Mouse (Mus musculus) heart, embryonic 16.5 days (tissue): ENCODE measurements around the gene Rybp. TPM values are rescaled to one million over a fixed set of nuclear protein-coding genes. Genes with fewer than 3 reads are reported as not detected.
A peak's percentile ranks its signal among the peaks of the same experiment; 100 is the strongest.

Source experiments
- ATAC-seq: fragments of 200-750 bp; cut with Nextera tagmentation; replicated peaks from 2 replicates; pipeline ENCODE4 v1.8.0; 2017; ENCODE audit warnings: moderate number of reproducible peaks; ENCODE audit not compliant: insufficient read depth, low FRiP score; ENCODE audit errors: extremely low read depth
- H3K27ac ChIP-seq: fragments of 300-500 bp; sonication (generic); 2 replicates; pipeline ENCODE4 v1.5.1; 2014; ENCODE audit warnings: mild to moderate bottlenecking, low read length, control low read depth, moderate library complexity
- H3K27me3 ChIP-seq: fragments of 300-500 bp; sonication (generic); 2 replicates; pipeline ENCODE4 v1.6.1; 2014; ENCODE audit warnings: low read length, mixed read lengths; ENCODE audit not compliant: control insufficient read depth, insufficient read depth
- H3K36me3 ChIP-seq: fragments of 300-500 bp; sonication (generic); 2 replicates; pipeline ENCODE4 v1.6.1; 2014; ENCODE audit not compliant: control insufficient read depth, insufficient read depth
- H3K4me1 ChIP-seq: fragments of 300-500 bp; sonication (generic); 2 replicates; pipeline ENCODE4 v1.6.1; 2014; ENCODE audit warnings: low read length, mixed read lengths; ENCODE audit not compliant: control insufficient read depth, insufficient read depth
- H3K4me2 ChIP-seq: fragments of 300-500 bp; sonication (generic); 2 replicates; pipeline ENCODE4 v1.6.1; 2014; ENCODE audit warnings: low read depth, mild to moderate bottlenecking, control low read depth, low read length
- H3K4me3 ChIP-seq: fragments of 300-500 bp; sonication (generic); 2 replicates; pipeline ENCODE4 v1.5.1; 2014; ENCODE audit warnings: mild to moderate bottlenecking, control low read depth, low read length
- H3K9ac ChIP-seq: fragments of 300-500 bp; sonication (generic); 2 replicates; pipeline ENCODE4 v1.6.1; 2014; ENCODE audit warnings: low read length, control low read depth
- H3K9me3 ChIP-seq: fragments of 300-500 bp; sonication (generic); replicated peaks from 2 replicates; pipeline ENCODE4 v1.6.1; 2016; ENCODE audit warnings: low read length; ENCODE audit not compliant: control insufficient read depth
- WGBS: fragments of 180-500 bp; shearing (Covaris S2); extraction: QIAGEN DNeasy Blood & Tissue Kit; methylation state at CpG from one replicate; pipeline ENCODE4 v1.1.7; 2014; 5-methylcytosine and 5-hydroxymethylcytosine counted together
- polyA plus RNA-seq: library from polyadenylated mRNA; unstranded; fragments of >200 nt; fragmentation: Nextera tagmentation; extraction: Ambion mirVana; gene quantifications from 2 replicates; pipeline ENCODE4 v1.2.1, GENCODE M21; 2015

Gene Rybp
- polyA plus RNA-seq, 1 experiment from 2014 or later, result 10.8 TPM

DNA sequence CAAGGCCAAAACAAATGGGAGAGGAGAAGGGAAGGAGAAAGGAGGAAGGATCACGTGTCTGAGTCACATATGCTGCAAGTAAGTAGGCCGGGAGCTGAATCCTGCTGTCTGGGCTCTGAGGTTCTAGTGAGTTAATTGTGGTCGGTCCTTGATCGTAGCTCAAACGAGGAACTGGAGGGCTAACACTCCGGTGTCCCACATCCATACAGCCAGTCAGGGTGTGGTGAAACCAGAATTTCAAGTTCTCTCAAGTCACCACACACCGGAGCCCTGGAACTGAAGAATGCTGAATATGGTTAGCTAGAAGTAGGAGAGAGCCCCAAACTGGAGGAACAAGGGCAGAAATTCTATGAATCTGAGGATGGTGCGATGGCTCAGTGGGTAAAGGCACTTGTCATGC is 10.3 kb upstream of the Rybp start:
- no peak overlapping the region for H3K27ac ChIP-seq
- H3K4me3 ChIP-seq, result no peak overlapping the region
- no peaks in the 10 kb centered on the region for H3K36me3 ChIP-seq
- ATAC-seq, result no peak
- no peaks in the 10 kb centered on the region for H3K9me3 ChIP-seq
- peaks cover 4% of the 10 kb centered on the region; the same call in 1 of the 2 replicates for H3K4me1 ChIP-seq
- H3K4me2 ChIP-seq, result no peak overlapping the region
- no peak overlapping the region for H3K9ac ChIP-seq
- 82% methylated on average over 8 of the region's 8 CpGs for WGBS
- no peaks in the 10 kb centered on the region for H3K27me3 ChIP-seq

GRCm38 (mm10) chr6:100292411-100292810 is 5.1 kb upstream of the Rybp start:
- no peak overlapping the region for H3K27ac ChIP-seq
- no peak overlapping the region for H3K9ac ChIP-seq
- WGBS, result 88% methylated on average over 6 of the region's 6 CpGs
- H3K9me3 ChIP-seq, result no peaks in the 10 kb centered on the region
- H3K36me3 ChIP-seq, result no peaks in the 10 kb centered on the region
- peaks cover 11% of the 10 kb centered on the region for H3K4me1 ChIP-seq
- no peak overlapping the region for H3K4me3 ChIP-seq
- no peak for ATAC-seq
- no peak overlapping the region for H3K4me2 ChIP-seq
- peaks cover 4% of the 10 kb centered on the region; the same call in 1 of the 2 replicates for H3K27me3 ChIP-seq

- ATAC-seq, result no peak
- Histone ChIP-seq H3K9ac (no peak overlapping the region), H3K27ac (no peak overlapping the region), H3K27me3 (peaks cover 4% of the 10 kb centered on the region; the same call in 1 of the 2 replicates), H3K36me3 (no peaks in the 10 kb centered on the region), H3K9me3 (no peaks in the 10 kb centered on the region), H3K4me3 (no peak overlapping the region), H3K4me2 (no peak overlapping the region), H3K4me1 (peaks cover 18% of the 10 kb centered on the region)
- WGBS, result 70% methylated on average over 5 of the region's 5 CpGs
Measured at GRCm38 (mm10) chr6:100289058-100289457, 1.8 kb upstream of the Rybp start.

- H3K27ac ChIP-seq, result no peak overlapping the region
- peak overlapping the region; percentile 77 for H3K4me3 ChIP-seq
- no peak for ATAC-seq
- H3K27me3 ChIP-seq, result peaks cover 4% of the 10 kb centered on the region; the same call in 1 of the 2 replicates
- H3K4me1 ChIP-seq, result peaks cover 21% of the 10 kb centered on the region
- H3K9ac ChIP-seq, result no peak overlapping the region
- H3K36me3 ChIP-seq, result no peaks in the 10 kb centered on the region
- WGBS, result 33% methylated on average over 4 of the region's 4 CpGs
- H3K9me3 ChIP-seq, result no peaks in the 10 kb centered on the region
- H3K4me2 ChIP-seq, result peak overlapping the region; percentile 99; the same call in 1 of the 2 replicates
Measured at GRCm38 (mm10) chr6:100288730-100289035, 1.4 kb upstream of the Rybp start.

DNA sequence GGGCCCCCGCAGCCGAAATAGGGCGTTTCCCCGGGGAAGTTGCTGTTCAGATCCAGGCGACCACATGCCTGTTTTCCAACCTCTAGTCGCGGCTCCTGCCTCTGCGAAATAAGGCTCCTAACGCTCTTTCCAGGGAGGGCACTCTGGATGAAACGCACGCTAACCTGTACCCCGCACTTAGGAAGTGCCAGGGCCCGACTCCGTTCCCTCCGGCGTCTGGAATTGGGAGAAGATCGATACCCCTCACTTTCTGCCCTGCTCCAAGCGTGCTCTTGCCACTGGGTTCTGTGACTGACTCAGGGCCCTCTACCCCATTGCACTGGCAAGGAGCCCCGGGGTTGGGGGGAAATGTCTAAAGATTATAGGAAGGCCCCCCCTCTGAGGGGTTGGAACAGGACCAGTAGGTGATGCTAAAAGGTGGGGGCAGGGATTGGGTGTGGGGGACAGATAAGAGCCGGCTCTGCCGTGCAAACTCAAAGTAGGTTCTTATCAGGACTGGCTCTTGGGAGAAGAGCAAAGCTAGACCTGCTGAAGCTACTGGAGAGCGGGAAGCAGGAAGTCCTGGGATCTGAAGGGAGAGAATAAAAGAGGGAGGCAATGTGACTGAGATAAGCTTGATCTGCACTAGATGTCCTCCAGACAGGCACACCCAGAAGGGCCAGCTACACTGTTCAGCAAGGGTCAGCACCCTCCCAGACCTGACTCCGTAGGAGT is 888 bp upstream of the Rybp start:
- H3K4me3 ChIP-seq, result peak overlapping the region; percentile 77
- peaks cover 4% of the 10 kb centered on the region; the same call in 1 of the 2 replicates for H3K27me3 ChIP-seq
- H3K4me1 ChIP-seq, result peaks cover 21% of the 10 kb centered on the region
- WGBS, result 2% methylated on average over 23 of the region's 23 CpGs
- H3K9me3 ChIP-seq, result no peaks in the 10 kb centered on the region
- H3K27ac ChIP-seq, result peak overlapping the region; percentile 77
- H3K36me3 ChIP-seq, result no peaks in the 10 kb centered on the region
- H3K4me2 ChIP-seq, result peak overlapping the region; percentile 99
- ATAC-seq, result no peak; the same call in 1 of the 2 replicates
- peak overlapping the region; percentile 82 for H3K9ac ChIP-seq

GRCm38 (mm10) chr6:100286573-100287333 is 532 bp downstream of the Rybp start:
- peak overlapping the region; percentile 92 for H3K9ac ChIP-seq
- no peaks in the 10 kb centered on the region for H3K36me3 ChIP-seq
- H3K27ac ChIP-seq, result peak overlapping the region; percentile 94
- 0 out of 2 replicates have a peak, but pooled peaks cover 4% of the 10 kb centered on the region for H3K27me3 ChIP-seq
- peaks cover 21% of the 10 kb centered on the region for H3K4me1 ChIP-seq
- ATAC-seq, result peak; percentile 68
- peak overlapping the region; percentile 77 for H3K4me2 ChIP-seq
- H3K9me3 ChIP-seq, result no peaks in the 10 kb centered on the region
- 1% methylated on average over 65 of the region's 117 CpGs for WGBS
- H3K4me3 ChIP-seq, result peak overlapping the region; percentile 77

DNA sequence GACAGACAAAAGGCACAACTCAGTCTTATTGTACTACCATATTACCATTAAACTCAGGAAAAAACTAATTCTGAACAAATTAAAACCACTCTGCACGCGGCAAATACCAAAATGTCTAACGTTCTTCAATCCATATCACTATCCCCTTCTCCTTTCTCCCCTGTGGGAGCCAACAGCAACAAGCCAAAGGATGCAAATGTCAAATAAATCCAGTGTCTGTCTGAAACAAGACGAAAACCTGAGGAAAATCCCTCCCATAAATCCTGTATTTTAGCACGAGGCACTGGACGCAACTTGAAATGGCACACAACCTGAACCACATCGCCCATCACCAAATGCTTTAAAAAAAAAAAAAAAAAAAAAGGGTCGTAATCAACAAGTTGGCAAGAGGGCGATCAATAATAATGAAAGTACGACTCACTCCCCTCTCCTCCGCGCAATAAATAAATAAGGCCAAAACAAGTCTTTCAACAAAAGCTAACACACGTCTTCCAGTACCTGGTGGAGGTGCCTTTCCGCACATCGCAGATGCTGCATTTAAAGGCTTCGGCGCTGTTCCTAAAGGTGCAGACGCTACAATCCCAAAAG is 1.2 kb downstream of the Rybp start:
- Histone ChIP-seq H3K36me3 (no peaks in the 10 kb centered on the region), H3K27me3 (0 out of 2 replicates have a peak, but pooled peaks cover 4% of the 10 kb centered on the region), H3K4me3 (peak overlapping the region; percentile 77), H3K27ac (peak overlapping the region; percentile 94), H3K9ac (peak overlapping the region; percentile 92), H3K9me3 (no peaks in the 10 kb centered on the region), H3K4me1 (peaks cover 21% of the 10 kb centered on the region), H3K4me2 (peak overlapping the region; percentile 77)
- WGBS, result 3% methylated on average over 18 of the region's 18 CpGs
- ATAC-seq, result no peak

DNA sequence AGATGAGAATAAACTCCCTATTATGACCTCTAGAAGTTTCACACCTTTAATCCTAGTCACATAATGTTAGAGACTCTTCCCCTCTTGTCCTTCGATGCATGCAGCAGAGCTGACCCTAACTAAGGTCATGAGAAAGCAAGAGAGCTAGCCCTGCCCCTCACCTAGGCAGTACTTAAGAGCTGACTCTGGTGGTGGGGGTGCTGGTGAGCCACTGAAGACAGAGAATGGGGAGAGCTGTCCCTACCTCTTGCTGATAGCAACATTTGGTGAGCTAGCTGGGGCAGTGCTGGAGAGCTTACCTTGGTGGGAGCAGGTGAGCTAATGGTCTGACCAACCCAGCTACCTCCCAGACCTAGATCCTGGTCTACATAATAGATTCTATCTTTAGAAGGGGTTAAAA is 8.4 kb downstream of the Rybp start:
- Histone ChIP-seq H3K36me3 (no peaks in the 10 kb centered on the region), H3K9me3 (no peaks in the 10 kb centered on the region), H3K4me2 (no peak overlapping the region), H3K27me3 (no peaks in the 10 kb centered on the region), H3K4me1 (peaks cover 14% of the 10 kb centered on the region), H3K27ac (no peak overlapping the region), H3K4me3 (no peak overlapping the region), H3K9ac (no peak overlapping the region)
- 76% methylated on average over 1 of the region's 1 CpGs for WGBS
- no peak for ATAC-seq

GRCm38 (mm10) chr6:100276344-100276743 is 10.9 kb downstream of the Rybp start:
- no peak for ATAC-seq
- no peaks in the 10 kb centered on the region for H3K27me3 ChIP-seq
- no peaks in the 10 kb centered on the region for H3K9me3 ChIP-seq
- H3K36me3 ChIP-seq, result no peaks in the 10 kb centered on the region
- 84% methylated on average over 3 of the region's 3 CpGs for WGBS
- no peak overlapping the region for H3K4me3 ChIP-seq
- no peak overlapping the region for H3K27ac ChIP-seq
- H3K4me2 ChIP-seq, result no peak overlapping the region
- H3K4me1 ChIP-seq, result peaks cover 20% of the 10 kb centered on the region
- H3K9ac ChIP-seq, result no peak overlapping the region
